Mouse (Mus musculus): ENCODE results near the gene Tub. TPM values are rescaled to one million over a fixed set of nuclear protein-coding genes. Genes with fewer than 3 reads are reported as not detected.

Tub gene
- total RNA-seq, 2 experiments from 2014 or later = 0.26 to 0.36 TPM

DNA sequence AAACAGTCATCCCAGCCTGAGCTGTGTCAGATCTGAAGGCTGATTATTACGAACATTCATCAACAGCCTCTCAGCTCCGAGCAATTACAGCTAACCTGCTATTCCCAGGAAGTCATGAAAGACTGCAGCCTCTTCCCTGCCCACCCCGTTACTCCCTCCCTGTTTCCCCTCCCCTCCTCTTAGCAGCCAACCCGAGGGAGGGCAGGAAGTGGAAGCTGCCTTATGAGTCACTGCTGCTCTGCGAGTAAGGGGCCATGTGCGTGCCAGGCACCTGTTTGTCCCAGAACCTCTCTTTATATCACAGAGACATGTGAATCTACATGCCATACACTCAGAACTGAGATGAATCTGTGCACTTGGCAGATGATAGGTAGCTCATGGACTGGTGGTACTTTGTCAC is 18.1 kb downstream of the Tub start:
- intact Hi-C loops (cut with DNase I) = no loop called here
- no peak for DNase-seq (ENCODE audit: low spot score)

DNA sequence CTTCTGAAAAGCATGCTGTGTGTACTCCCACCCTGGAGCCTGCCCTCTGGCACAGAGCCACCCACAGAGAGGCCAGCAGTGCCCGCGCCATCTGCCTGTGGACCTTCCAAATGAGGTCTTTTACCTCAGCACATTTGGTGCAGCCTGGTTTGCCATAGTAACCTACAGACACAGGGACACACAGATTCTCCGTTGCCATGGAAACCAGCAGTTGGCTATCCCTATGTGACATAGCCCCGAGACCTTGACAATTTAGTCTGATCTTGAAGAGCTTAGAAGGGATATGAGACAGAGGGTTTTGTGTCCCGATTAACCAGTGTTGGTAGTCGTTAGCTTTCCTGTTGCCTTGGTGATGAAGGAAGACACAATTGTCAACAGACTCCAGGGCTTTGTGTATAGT is 22.1 kb downstream of the Tub start:
- intact Hi-C loops (cut with DNase I) = no loop called here
- DNase-seq (ENCODE audit: low spot score) = no peak

DNA sequence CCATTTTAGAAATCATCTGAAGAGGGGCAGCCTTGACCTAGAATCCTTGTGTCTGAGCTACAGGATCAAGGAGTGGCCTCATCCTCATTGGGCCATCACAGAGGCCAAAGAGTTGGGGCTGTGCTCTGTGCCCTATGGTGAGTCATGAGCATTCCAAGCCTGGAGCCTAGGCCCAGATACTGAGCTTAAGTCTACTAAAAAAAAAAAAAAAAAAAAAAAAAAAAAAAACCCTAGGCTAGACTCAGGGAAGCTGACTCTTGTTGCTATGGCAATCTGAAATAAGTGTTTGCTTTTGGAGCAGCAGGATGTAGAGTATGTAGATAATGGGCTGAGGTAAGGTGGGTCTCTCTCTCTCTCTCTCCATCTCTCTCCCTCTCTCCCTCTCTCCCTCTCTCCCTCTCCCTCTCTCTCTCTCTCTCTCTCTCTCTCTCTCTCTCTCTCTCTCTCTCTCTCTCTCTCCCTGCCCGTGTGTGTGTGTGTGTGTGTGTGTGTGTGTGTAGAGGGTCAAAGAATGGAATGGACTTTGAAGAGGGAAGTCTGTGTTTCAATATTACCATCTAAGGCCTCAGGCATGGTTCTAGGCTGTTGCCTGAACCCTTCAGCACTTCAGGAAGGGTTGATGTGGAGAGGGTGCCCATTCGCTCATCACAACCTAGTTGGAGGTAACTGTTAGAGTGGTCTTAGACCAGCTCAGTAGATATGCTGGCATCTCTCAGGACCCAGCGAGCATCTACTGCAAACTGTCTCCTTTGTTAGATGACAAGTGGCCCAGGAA is 36.0 kb downstream of the Tub start:
- no peak for DNase-seq (ENCODE audit: low spot score)
- intact Hi-C loops (cut with DNase I) = no loop called here

DNA sequence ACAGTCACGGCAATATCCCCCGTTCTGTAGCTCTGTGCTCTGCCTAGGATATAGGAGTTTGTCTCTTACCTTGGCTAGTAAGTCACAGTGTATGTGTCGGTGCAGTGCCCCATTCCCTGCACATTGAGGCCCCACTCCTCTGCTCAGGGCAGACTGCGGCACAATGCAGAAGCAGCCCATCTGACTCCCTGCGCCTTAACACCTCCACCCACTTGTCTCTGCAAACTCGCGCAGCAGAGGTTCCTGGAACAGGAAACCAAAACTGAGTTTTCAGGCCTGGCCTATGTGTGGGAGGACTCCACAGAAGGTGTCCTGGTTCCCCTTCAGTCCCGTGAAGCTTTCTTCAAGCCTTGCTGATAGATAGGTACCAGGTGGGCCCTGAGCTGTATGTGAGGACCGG is 41.1 kb downstream of the Tub start:
- intact Hi-C loops (cut with DNase I) = loop anchor here (2.0 kb wide), 1 partner anchor 30 kb away; no protein-coding TSS in a partner anchor
- no peak for DNase-seq (ENCODE audit: low spot score)

DNA sequence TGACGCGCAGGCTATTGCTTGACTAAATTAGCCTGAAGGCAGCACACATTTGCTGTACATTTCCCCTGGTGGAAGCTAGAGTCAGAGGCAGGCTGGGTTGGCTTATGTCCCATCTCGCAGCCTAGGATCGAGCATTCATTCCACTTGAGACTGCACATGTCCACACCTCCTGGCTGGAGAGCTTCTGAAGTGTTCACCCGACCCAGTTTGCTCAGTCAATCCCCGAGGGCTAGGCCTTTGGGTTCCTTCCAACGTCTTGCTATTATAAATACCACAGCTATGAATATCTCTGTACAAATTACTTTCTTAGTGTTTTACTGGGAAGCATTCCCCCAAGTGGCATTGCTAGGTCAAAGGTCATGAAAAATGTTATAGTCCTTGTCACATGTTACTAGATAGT is 43.1 kb downstream of the Tub start:
- peak; percentile 23 for DNase-seq (ENCODE audit: low spot score)
- intact Hi-C loops (cut with DNase I) = no loop called here

DNA sequence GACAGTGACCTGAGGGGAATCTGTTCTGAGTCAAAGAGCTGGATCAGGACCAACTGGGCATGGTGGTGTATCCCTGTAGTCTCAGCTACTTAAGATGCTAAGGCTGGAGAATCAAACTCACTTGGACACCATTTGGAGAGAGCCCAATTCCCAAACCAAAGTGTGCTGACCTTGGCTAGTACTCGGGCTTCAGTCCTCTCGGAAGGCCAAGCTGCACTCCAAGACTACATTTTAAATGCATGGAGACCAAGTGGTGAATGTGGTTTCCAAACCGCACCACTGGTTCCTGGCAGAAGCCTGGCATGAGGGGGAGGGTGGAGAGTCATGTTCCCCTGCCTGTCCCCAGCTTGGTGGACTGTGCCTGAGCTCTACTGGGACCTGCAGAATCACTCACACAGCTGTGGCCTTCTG is 43.7 kb downstream of the Tub start:
- intact Hi-C loops (cut with DNase I) = no loop called here
- DNase-seq (ENCODE audit: low spot score) = no peak

DNA sequence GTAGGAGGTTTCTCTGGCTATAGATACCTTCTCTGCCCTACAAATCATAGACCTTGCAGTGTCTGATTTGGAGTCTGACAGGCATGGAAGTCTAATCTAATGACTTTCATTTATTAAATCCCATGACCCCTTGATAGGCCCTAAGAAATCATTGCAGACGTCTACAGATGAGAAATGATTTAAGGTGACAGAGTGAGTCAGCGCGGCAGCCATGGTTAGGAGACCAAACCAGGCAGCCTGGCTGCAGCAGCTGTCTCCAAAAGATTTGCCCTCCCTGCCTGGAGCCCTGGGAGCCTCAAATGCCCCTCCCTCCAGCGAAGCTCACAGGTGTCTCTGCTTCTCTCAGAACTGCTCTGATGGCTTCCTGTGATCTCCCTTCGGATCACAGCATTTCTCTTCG is 46.0 kb downstream of the Tub start:
- no peak for DNase-seq (ENCODE audit: low spot score)
- intact Hi-C loops (cut with DNase I) = no loop called here

DNA sequence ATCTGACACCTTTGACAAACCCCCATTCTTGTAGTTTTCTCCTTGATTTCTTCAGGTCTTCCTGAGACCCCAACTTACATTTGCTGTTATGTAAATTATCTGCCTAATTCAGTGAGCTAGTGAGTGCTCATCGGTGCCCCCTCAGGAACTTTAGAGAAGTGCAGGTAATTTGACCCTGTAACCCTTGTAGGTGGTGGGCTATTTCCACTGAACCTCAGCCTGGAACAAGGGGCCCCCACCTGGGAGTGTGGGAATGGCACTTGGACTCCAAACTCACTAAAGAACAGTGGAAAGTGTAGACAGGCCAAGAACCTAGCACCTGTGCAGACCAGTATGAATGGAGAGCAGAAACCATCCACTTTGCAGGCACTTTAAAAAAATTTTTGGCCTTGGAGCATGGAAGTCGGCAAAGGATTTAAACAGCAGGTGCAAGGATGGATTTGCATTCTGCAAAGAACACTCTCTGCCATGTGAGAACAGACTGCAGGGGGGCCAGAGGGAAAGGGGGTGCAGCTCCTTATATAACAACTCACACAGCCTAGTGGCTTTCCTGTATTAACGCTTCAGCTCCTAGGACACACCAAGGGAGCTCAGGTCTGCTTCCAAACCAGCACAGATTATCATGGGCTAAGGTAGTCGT is 50.3 kb downstream of the Tub start:
- no peak for DNase-seq (ENCODE audit: low spot score)
- intact Hi-C loops (cut with DNase I) = no loop called here

DNA sequence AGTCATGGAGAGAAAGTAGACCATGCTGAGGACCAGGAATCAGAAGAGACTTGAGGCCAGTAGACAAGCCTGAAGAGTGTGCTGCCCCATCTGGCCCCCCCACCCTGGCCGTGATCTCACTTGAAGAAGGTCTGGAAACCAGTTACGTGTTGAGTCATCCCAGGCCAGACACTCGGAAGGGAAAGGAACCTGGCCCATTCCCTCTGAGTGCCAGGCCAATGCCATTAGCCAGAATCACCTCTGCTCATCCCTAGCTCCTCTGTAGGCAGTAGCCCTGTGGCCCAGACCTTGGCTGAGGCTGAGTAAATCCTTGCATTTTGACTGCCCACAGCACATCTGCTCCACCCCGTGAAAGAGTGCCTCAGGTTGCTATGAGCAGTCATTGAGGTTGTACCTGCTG is 51.8 kb downstream of the Tub start:
- intact Hi-C loops (cut with DNase I) = no loop called here
- DNase-seq (ENCODE audit: low spot score) = no peak

DNA sequence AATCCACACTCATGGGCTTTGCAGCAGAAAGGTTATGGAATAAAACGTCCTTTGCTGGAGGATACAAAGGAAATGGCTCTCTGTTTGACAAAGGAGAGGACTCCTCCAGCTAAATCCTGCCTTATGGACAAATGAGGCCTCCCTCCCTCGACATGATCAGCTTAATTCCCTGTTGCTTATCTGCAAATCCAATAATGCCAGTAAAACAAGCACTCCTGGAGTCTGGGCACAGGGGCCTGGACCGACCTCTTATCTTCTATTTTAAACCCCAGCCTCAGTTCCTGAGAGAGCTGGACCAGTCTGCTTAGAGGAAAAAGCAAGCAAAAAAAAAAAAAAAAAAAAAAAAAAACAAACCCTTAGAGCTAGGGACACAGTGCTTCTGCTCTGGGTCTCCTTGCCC is 53.5 kb downstream of the Tub start:
- intact Hi-C loops (cut with DNase I) = no loop called here
- no peak for DNase-seq (ENCODE audit: low spot score)

DNA sequence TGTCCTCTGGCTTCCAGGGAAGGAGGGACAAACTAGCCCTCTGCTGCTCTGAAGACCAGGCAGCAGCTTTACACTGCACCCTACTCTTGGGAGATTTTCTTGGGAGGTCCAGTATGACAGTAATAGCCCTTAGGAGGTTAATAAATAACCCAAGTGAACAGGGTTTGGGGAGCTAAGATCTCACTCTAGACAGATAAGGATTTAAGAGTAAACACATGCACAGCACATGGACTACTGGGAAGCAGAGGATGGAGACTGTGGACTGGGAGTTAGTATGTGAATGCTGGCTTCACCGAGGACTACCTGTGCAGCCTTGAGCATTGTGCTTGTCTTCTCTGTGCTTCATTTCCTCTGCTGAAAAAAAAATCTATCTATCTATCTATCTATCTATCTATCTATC is 59.1 kb downstream of the Tub start:
- no peak for DNase-seq (ENCODE audit: low spot score)
- intact Hi-C loops (cut with DNase I) = no loop called here

DNA sequence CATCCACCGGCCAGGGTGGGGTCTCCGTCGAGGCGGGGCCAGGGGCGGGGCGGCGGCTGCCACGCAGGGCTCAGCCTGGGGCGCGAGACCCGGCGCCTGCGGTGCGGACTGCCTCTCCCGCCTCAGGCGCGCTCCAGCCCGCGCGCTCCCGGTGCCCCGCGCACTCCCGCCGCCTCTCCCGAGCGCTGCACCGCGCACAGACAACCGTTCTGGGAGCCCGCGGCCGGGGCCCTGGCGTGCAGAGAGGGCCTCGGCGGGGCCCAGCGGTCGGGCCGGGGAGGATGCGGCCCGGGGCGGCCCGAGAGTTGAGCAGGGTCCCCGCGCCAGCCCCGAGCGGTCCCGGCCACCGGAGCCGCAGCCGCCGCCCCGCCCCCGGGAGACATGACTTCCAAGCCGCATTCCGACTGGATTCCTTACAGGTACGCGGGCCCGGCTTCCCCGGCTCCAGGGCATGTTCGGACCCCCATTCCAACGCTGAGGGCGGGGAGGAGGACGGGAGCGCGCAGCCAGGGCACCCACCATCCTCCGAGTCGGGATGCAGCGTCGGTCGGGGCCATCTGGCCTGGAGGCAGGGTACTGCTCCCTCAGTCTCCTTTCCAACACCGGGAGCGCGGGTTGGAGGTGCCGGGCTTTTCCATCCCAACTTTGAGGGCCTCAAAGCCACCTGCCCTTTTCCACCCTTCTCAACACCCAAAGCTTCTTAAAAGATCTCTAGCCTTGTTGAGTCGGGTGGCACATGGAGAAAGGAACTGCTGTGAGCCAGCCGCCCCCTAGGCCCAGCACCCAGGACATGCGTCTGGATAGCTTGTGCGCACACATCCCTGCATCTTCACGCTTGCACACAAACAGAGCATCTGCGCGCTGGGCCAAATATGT is 60.8 kb downstream of the Tub start:
- DNase-seq (ENCODE audit: low spot score) = no peak
- intact Hi-C loops (cut with DNase I) = no loop called here

DNA sequence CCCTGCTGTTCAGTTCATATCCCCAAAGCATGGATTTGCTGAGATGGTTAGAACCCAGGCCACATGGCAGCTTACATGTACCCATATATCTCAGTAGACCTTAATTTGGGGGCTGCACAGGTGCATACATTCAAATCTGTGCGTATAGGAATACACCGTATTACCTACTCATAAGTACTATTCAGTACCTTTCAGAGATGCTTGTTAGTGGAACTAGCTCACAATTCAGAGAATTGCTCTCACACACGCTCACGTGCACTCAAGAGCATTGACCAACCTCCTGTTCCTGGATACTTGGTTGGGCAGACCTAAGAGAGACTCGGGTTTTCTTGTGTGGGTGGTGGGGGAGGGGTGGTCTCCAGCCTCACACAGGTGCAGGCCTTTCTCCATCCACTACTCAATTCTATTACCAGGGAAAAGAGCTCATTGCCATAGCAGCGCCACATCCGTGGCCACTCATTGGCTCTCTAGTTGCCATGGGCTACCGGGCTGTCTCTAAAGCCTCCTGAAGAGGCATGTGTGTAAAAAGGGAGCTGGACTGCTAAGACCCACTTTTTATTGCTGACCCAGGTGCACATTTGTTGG is 61.5 kb downstream of the Tub start:
- intact Hi-C loops (cut with DNase I) = no loop called here
- no peak for DNase-seq (ENCODE audit: low spot score)

DNA sequence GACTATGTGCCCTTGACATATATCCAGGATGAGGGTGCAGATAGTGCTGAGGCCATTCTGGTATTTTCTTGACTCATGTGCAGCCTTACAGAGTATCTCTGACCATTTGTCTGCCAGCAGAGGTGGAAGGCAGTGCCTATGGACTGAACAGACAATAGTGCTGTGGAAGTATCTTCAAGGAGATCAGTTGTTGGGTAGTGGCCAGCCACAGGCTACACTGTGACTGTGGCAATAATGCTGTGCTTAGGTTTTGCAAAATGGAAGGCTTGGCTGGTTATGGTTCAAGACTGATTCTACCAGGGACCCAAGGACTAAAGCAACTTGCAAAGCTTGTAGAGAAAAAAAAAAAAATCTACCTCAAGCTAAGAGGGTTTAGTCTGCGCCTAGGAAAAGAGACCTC is 62.4 kb downstream of the Tub start:
- intact Hi-C loops (cut with DNase I) = no loop called here
- DNase-seq (ENCODE audit: low spot score) = no peak

DNA sequence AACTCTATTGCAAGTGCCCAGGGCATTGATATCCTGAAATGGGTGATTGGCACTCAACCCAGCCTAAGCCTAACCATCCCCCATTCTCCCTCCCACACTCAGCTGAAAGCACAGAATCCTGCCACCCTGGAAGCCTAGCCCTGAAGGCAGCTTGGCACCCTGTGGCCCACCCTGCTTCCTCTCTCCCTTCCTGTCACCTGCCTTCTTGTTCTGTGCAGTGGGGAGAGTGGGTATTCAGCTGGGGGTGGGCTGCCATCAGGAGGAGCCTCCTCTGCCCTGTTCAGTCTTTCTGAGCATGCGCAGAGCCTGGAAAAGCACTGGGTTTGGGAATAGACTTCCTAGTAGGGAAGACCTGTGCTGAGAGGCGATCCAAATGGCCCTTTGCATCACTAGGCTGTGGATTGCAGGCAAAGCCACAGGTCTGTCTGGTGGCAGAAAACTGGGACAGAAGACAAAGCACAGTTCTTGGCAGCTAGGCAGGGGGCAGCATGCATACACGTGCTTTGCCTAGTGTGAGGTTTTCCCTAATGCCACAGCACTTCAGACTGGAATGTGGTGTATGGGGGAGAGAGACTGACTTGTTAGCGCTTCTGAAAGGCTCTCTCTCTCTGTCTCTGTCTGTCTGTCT is 63.0 kb downstream of the Tub start:
- no peak for DNase-seq (ENCODE audit: low spot score)
- intact Hi-C loops (cut with DNase I) = no loop called here

DNA sequence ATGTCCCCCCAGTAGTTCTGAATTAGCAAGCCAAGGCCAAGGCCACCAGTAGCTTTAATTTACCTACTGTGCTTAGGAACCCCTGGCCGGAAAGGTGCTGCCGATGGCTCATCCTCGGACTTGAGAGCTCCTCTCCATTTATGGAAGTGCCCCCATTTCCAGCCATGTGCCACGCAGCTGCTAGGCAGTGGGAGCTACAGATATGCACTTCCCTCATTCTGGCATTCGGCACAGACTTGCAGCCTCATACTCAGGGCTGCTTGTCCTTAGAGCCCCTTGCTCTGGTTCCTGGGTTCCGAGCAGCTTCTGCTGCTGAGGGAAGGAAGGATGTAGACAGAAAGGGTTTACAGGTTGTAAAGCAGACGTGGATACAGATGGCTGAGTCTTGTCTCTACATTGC is 64.7 kb downstream of the Tub start:
- intact Hi-C loops (cut with DNase I) = no loop called here
- DNase-seq (ENCODE audit: low spot score) = no peak

DNA sequence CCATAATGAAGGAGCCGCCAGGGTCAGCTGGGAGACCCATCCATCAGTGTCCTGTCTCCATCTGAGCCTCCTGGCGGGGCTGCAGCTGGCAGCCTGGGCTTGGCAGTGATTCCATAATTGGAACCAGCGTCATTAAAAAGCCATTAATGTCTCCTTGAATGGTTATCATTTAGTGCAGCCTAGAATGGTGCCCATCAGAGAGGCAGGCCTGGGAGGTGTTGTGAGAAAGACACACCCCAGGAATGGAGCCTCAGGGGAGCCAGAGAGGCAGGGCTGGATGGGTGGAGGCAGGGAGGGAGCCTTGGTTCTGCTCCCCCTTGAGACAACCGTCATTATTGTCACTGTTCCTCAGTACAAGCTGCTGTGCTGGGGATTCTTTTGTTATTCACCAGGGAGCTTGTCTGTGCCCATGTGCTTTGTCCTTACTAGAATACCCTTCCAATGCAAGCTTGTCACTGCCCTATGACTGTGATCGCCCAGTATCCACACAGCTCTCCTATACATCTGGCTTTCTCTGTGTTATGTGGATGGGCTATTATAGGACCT is 66.3 kb downstream of the Tub start:
- intact Hi-C loops (cut with DNase I) = no loop called here
- DNase-seq (ENCODE audit: low spot score) = no peak

DNA sequence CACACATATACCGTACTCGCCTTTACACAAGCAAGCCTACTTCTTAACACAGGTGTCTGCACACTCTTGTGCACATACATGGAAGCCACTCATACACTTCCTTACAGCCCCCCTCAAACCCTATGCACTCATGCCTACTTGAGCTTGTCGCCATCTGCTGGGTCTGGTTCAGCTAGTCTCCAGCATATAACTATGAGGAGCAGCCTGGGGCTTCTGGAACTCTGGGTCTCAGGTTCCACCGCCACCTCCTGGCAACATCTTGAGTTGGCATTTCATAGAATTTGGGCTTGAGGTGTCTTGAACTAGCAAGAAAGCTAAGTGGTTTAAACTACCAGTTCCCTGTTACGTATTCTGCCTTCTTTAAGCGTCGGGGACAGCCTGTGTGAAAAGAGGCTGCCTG is 69.1 kb downstream of the Tub start:
- intact Hi-C loops (cut with DNase I) = no loop called here
- no peak for DNase-seq (ENCODE audit: low spot score)

DNA sequence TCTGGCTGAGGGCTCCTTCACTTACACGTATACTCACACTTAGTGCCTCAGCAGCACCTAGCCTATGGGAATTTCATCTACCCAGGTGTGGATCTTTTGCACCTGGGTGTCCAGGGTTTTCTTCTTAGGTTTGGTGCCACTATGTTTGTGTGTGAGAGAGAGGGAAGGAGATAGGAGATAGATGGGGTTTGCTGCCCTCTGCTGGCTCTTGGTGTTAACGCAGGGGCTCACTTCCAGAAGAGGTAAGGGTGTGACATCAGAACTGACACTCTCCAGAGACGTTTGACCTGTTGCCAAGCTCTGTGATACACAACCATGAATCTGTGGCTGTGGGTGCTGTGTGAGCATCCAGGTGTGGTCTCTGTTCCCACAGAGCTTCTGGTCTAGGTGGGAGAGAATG is 71.3 kb downstream of the Tub start:
- intact Hi-C loops (cut with DNase I) = loop anchor here (2.0 to 10.0 kb wide), 3 partner anchors 31 to 1277 kb away; no protein-coding TSS in a partner anchor
- no peak for DNase-seq (ENCODE audit: low spot score)

DNA sequence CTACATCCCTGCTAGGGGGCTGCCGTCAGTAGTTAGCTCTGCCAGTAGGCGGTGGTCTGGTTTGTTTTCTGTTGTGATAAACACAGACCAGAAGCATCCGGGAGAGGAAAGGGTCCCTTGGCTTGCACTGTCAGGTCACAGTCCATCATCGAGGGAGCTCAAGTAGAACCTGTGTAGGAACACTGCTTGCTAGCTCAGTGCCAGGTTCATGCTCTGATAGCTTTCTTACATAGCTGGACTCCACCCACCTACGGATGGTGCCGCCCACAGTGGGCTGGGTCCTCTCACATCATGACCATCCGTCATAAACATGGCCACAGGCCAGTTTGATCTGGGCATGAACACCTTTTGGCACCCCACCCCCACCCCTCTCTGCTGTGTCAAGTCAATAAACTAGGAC is 75.6 kb downstream of the Tub start:
- DNase-seq (ENCODE audit: low spot score) = no peak
- intact Hi-C loops (cut with DNase I) = loop anchor here (10.0 kb wide), 1 partner anchor 1281 kb away; no protein-coding TSS in a partner anchor

Measured in heart, postnatal 25 days (tissue).